Mouse (Mus musculus): ENCODE measurements around the gene Atp6v1a. TPM values are rescaled to one million over a fixed set of nuclear protein-coding genes. Genes with fewer than 3 reads are reported as not detected.

Gene Atp6v1a
- polyA plus RNA-seq, 1 experiment from 2014 or later, result 38.1 TPM

Other genes starting within 250 kb of the Atp6v1a start
- gene Ccdc191, start 249.9 kb downstream of the Atp6v1a start, polyA plus RNA-seq (2016; fragmentation: Nextera tagmentation; extraction: Ambion mirVana), result 8.3 and 12.3 TPM in 2 replicates
- 16.9 and 22.3 TPM in 2 replicates for gene Qtrt2, start 212.9 kb downstream of the Atp6v1a start, polyA plus RNA-seq (2016; fragmentation: Nextera tagmentation; extraction: Ambion mirVana)
- gene Zdhhc23, start 159.9 kb downstream of the Atp6v1a start, polyA plus RNA-seq (2016; fragmentation: Nextera tagmentation; extraction: Ambion mirVana), result 1.2 TPM in 2 replicates
- gene Gramd1c, start 76.4 kb downstream of the Atp6v1a start, polyA plus RNA-seq (2016; fragmentation: Nextera tagmentation; extraction: Ambion mirVana), result 8.1 and 8.4 TPM in 2 replicates
- gene Naa50, start 125 bp upstream of the Atp6v1a start, polyA plus RNA-seq (2016; fragmentation: Nextera tagmentation; extraction: Ambion mirVana), result 101 and 126 TPM in 2 replicates
- gene Usf3, start 33.5 kb upstream of the Atp6v1a start, polyA plus RNA-seq (2016; fragmentation: Nextera tagmentation; extraction: Ambion mirVana), result 2.4 and 2.8 TPM in 2 replicates
- gene Sidt1, start 193.5 kb upstream of the Atp6v1a start, polyA plus RNA-seq (2016; fragmentation: Nextera tagmentation; extraction: Ambion mirVana), result not detected in 2 replicates
- gene Spice1, start 207.4 kb upstream of the Atp6v1a start, polyA plus RNA-seq (2016; fragmentation: Nextera tagmentation; extraction: Ambion mirVana), result 22.0 and 23.8 TPM in 2 replicates

Measured in heart, embryonic 10.5 days (tissue).